Mouse (Mus musculus): ENCODE measurements around the gene Parl. TPM values are rescaled to one million over a fixed set of nuclear protein-coding genes. Genes with fewer than 3 reads are reported as not detected.

Gene Parl
- polyA plus RNA-seq (2015; fragmentation: Nextera tagmentation; extraction: Ambion mirVana) = 64.3 and 73.6 TPM in 2 replicates

GRCm38 (mm10) chr16:20301770-20302649, at the start of gene Parl:
TSS of gene Parl (minus strand) at chr16:20302387.
- H3K27me3 ChIP-seq (replicated peaks) = no peaks in the 10 kb centered on the region
- H3K9ac ChIP-seq = peak within 1 kb of the TSS; percentile 90
- peak within 1 kb of the TSS; percentile 89 for H3K4me2 ChIP-seq
- H3K4me1 ChIP-seq = peaks cover 31% of the 10 kb centered on the region
- under 1% methylated on average over 52 of the region's 52 CpGs for WGBS
- H3K27ac ChIP-seq (replicated peaks) = peak within 1 kb of the TSS; percentile 74
- H3K4me3 ChIP-seq = peak within 1 kb of the TSS; percentile 94
- H3K9me3 ChIP-seq = no peaks in the 10 kb centered on the region
- peaks cover 14% of the 10 kb centered on the region for H3K36me3 ChIP-seq
- ATAC-seq (ENCODE audit: extremely low read depth, insufficient number of reproducible peaks, low FRiP score, low TSS enrichment) = peak; percentile 76

- no peaks in the 10 kb centered on the region for H3K9me3 ChIP-seq
- H3K4me2 ChIP-seq = no peak overlapping the region
- no peak for ATAC-seq (ENCODE audit: extremely low read depth, insufficient number of reproducible peaks, low FRiP score, low TSS enrichment)
- H3K27ac ChIP-seq (replicated peaks) = no peak overlapping the region
- H3K27me3 ChIP-seq (replicated peaks) = no peaks in the 10 kb centered on the region
- peaks cover 80% of the 10 kb centered on the region for H3K36me3 ChIP-seq
- 63% methylated on average over 1 of the region's 1 CpGs for WGBS
- no peak overlapping the region for H3K4me3 ChIP-seq
- H3K4me1 ChIP-seq = no peaks in the 10 kb centered on the region
- H3K9ac ChIP-seq = no peak overlapping the region
Observed at GRCm38 (mm10) chr16:20345464-20345863, 43.3 kb upstream of the Parl start.

- Histone ChIP-seq H3K27me3 (replicated peaks) (no peaks in the 10 kb centered on the region), H3K9ac (no peak overlapping the region), H3K4me1 (no peaks in the 10 kb centered on the region), H3K4me2 (no peak overlapping the region), H3K9me3 (no peaks in the 10 kb centered on the region), H3K27ac (replicated peaks) (no peak overlapping the region), H3K4me3 (no peak overlapping the region), H3K36me3 (peaks cover 89% of the 10 kb centered on the region)
- ATAC-seq (ENCODE audit: extremely low read depth, insufficient number of reproducible peaks, low FRiP score, low TSS enrichment) = no peak
- WGBS = 63% methylated on average over 3 of the region's 3 CpGs
Observed at GRCm38 (mm10) chr16:20338616-20339015, 36.4 kb upstream of the Parl start.

- H3K4me2 ChIP-seq = no peak overlapping the region
- no peaks in the 10 kb centered on the region for H3K27me3 ChIP-seq (replicated peaks)
- no peak for ATAC-seq (ENCODE audit: extremely low read depth, insufficient number of reproducible peaks, low FRiP score, low TSS enrichment)
- no peak overlapping the region for H3K4me3 ChIP-seq
- no peak overlapping the region for H3K27ac ChIP-seq (replicated peaks)
- peaks cover 91% of the 10 kb centered on the region for H3K36me3 ChIP-seq
- 93% methylated on average over 8 of the region's 8 CpGs for WGBS
- no peaks in the 10 kb centered on the region for H3K4me1 ChIP-seq
- H3K9me3 ChIP-seq = no peaks in the 10 kb centered on the region
- no peak overlapping the region for H3K9ac ChIP-seq
Observed at GRCm38 (mm10) chr16:20334918-20335317, 32.7 kb upstream of the Parl start.

- WGBS = 80% methylated on average over 5 of the region's 5 CpGs
- no peak for ATAC-seq (ENCODE audit: extremely low read depth, insufficient number of reproducible peaks, low FRiP score, low TSS enrichment)
- Histone ChIP-seq H3K9me3 (no peaks in the 10 kb centered on the region), H3K9ac (no peak overlapping the region), H3K4me1 (no peaks in the 10 kb centered on the region), H3K27ac (replicated peaks) (no peak overlapping the region), H3K27me3 (replicated peaks) (no peaks in the 10 kb centered on the region), H3K36me3 (peaks cover 45% of the 10 kb centered on the region), H3K4me3 (no peak overlapping the region), H3K4me2 (no peak overlapping the region)
Observed at GRCm38 (mm10) chr16:20328306-20328705, 26.1 kb upstream of the Parl start.

GRCm38 (mm10) chr16:20325286-20325685, 23.1 kb upstream of the Parl start, which contains the start of gene Cyp2ab1:
TSS of gene Cyp2ab1 (minus strand) at chr16:20325404.
- no peak for ATAC-seq (ENCODE audit: extremely low read depth, insufficient number of reproducible peaks, low FRiP score, low TSS enrichment)

GRCm38 (mm10) chr16:20323907-20324306, 21.7 kb upstream of the Parl start:
- no peak overlapping the region for H3K9ac ChIP-seq
- no peaks in the 10 kb centered on the region for H3K4me1 ChIP-seq
- no peak for ATAC-seq (ENCODE audit: extremely low read depth, insufficient number of reproducible peaks, low FRiP score, low TSS enrichment)
- no peaks in the 10 kb centered on the region for H3K27me3 ChIP-seq (replicated peaks)
- H3K4me3 ChIP-seq = no peak overlapping the region
- no peaks in the 10 kb centered on the region for H3K9me3 ChIP-seq
- WGBS = 60% methylated on average over 5 of the region's 5 CpGs
- H3K4me2 ChIP-seq = no peak overlapping the region
- no peak overlapping the region for H3K27ac ChIP-seq (replicated peaks)
- H3K36me3 ChIP-seq = peaks cover 6% of the 10 kb centered on the region; the same call in 1 of the 2 replicates

More at GRCm38 (mm10) chr16:20325286-20325685, 23.1 kb upstream of the Parl start, which contains the start of gene Cyp2ab1:
- H3K4me1 ChIP-seq = no peaks in the 10 kb centered on the region
- H3K9me3 ChIP-seq = no peaks in the 10 kb centered on the region
- H3K27me3 ChIP-seq (replicated peaks) = no peaks in the 10 kb centered on the region
- H3K36me3 ChIP-seq = peaks cover 18% of the 10 kb centered on the region
- H3K4me2 ChIP-seq = no peak within 1 kb of the TSS
- no peak within 1 kb of the TSS for H3K9ac ChIP-seq
- peak within 1 kb of the TSS; percentile 28; the same call in 1 of the 2 replicates for H3K27ac ChIP-seq (replicated peaks)
- WGBS = 69% methylated on average over 5 of the region's 5 CpGs
- H3K4me3 ChIP-seq = no peak within 1 kb of the TSS

- Histone ChIP-seq H3K27ac (replicated peaks) (no peak overlapping the region), H3K4me2 (no peak overlapping the region), H3K36me3 (no peaks in the 10 kb centered on the region), H3K9me3 (no peaks in the 10 kb centered on the region), H3K27me3 (replicated peaks) (no peaks in the 10 kb centered on the region), H3K9ac (no peak overlapping the region), H3K4me1 (no peaks in the 10 kb centered on the region), H3K4me3 (no peak overlapping the region)
- WGBS = 77% methylated on average over 4 of the region's 4 CpGs
- ATAC-seq (ENCODE audit: extremely low read depth, insufficient number of reproducible peaks, low FRiP score, low TSS enrichment) = no peak
Observed at GRCm38 (mm10) chr16:20322274-20322673, 20.1 kb upstream of the Parl start.

- no peaks in the 10 kb centered on the region for H3K27me3 ChIP-seq (replicated peaks)
- H3K4me3 ChIP-seq = no peak overlapping the region
- WGBS = 72% methylated on average over 6 of the region's 6 CpGs
- no peak for ATAC-seq (ENCODE audit: extremely low read depth, insufficient number of reproducible peaks, low FRiP score, low TSS enrichment)
- no peak overlapping the region for H3K9ac ChIP-seq
- no peaks in the 10 kb centered on the region for H3K36me3 ChIP-seq
- no peaks in the 10 kb centered on the region for H3K4me1 ChIP-seq
- H3K4me2 ChIP-seq = no peak overlapping the region
- H3K9me3 ChIP-seq = no peaks in the 10 kb centered on the region
- H3K27ac ChIP-seq (replicated peaks) = no peak overlapping the region
Observed at GRCm38 (mm10) chr16:20316770-20317169, 14.6 kb upstream of the Parl start.

- Histone ChIP-seq H3K27ac (replicated peaks) (no peak overlapping the region), H3K36me3 (no peaks in the 10 kb centered on the region), H3K4me1 (no peaks in the 10 kb centered on the region), H3K4me2 (no peak overlapping the region), H3K9me3 (no peaks in the 10 kb centered on the region), H3K27me3 (replicated peaks) (no peaks in the 10 kb centered on the region), H3K9ac (no peak overlapping the region), H3K4me3 (no peak overlapping the region)
- ATAC-seq (ENCODE audit: extremely low read depth, insufficient number of reproducible peaks, low FRiP score, low TSS enrichment) = no peak
- 77% methylated on average over 4 of the region's 4 CpGs for WGBS
Observed at GRCm38 (mm10) chr16:20315266-20315665, 13.1 kb upstream of the Parl start.

- no peak overlapping the region for H3K4me2 ChIP-seq
- no peak overlapping the region for H3K4me3 ChIP-seq
- no peaks in the 10 kb centered on the region for H3K27me3 ChIP-seq (replicated peaks)
- H3K27ac ChIP-seq (replicated peaks) = no peak overlapping the region
- no peak for ATAC-seq (ENCODE audit: extremely low read depth, insufficient number of reproducible peaks, low FRiP score, low TSS enrichment)
- no peaks in the 10 kb centered on the region for H3K4me1 ChIP-seq
- no peak overlapping the region for H3K9ac ChIP-seq
- WGBS = 49% methylated on average over 14 of the region's 14 CpGs
- no peaks in the 10 kb centered on the region for H3K36me3 ChIP-seq
- no peaks in the 10 kb centered on the region for H3K9me3 ChIP-seq
Observed at GRCm38 (mm10) chr16:20312272-20312671, 10.1 kb upstream of the Parl start.
